Mouse (Mus musculus): ENCODE data around the gene Lnx1.

Lnx1 gene

DNA sequence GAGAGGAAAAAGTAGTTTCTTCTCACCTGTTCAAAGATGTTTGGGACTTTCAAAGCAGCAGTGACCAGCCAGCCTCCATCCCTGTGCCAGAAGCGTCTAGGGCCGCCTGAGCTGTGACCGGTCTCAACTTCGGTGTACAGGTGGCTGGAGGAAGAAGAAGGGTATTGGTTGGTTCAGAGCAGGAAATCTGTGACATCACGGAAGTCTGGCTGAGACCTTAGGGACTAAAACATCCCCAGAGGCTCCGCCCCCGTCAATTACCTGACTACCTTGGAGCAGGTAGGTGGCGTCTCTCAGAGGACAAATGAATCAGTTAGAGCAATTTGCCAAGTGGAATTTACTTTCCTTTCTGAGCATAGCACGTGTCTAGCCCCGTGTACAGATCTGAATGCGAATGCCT is at the start of gene Lnx1:
Gene Lnx1, minus strand, starts transcription at position 147 of the 400 bp plus-strand sequence.
- DNase-seq (ENCODE audit: low read depth, low spot score) = no peak

DNA sequence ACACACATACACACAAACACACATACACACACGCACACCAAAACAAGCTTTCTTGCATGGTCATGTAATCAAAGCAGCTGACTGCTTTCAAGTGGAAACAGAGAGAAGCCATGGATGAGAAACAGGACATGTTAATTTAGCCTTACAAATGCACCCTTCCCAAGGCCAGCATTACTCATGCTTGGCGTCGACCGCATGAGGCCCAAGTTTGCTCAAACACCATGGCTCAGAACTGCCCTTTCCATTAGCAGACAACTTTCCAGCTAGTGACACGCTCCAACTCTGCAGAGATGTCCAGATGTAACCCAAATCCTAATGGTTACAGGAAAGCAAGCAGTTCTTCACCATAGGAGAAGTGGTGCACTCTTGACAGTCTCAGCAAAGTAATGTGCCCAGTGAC is 47.8 kb upstream of the Lnx1 start:
- no peak for DNase-seq (ENCODE audit: low read depth, low spot score)

DNA sequence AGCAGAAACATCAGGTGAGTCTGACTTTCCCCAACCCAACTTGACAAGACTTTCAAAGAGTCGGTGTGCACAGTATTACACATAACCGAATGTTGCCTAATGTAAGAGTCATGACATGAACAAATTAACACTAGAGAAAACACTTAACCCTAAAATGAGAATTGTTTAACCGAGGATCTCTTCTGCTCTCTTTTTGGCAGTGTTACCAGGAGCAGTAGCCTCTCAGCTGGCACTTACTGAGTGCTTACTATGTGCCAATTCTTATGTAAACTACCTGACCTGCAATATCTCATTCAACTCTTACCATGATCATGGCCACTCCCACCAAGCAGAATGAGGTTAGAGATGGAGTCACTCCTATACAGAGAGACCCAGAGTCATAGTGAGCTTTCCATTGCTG is 44.8 kb upstream of the Lnx1 start:
- no peak for DNase-seq (ENCODE audit: low read depth, low spot score)

DNA sequence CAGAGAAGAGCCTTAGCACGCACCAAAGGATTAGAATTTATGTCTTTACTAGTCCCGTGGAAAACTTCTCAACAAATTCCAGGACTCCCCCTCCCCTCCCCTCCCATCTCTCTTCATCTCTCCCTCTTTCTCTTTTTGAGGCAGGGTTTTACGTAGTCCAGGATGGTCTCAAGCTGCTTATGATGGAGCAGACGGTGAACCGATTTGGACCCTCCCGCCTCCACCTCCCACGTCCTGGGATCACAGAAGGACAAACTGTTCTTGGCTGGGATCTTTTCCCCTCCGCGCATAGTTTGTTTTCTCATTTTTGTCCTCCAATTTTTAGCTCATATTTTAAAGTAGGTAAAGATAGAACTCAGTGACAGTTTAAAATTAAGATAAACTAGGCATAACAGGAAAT is 38.2 kb upstream of the Lnx1 start:
- no peak for DNase-seq (ENCODE audit: low read depth, low spot score)

GRCm38 (mm10) chr5:74739435-74739834 is 36.7 kb upstream of the Lnx1 start:
- DNase-seq (ENCODE audit: low read depth, low spot score) = no peak

DNA sequence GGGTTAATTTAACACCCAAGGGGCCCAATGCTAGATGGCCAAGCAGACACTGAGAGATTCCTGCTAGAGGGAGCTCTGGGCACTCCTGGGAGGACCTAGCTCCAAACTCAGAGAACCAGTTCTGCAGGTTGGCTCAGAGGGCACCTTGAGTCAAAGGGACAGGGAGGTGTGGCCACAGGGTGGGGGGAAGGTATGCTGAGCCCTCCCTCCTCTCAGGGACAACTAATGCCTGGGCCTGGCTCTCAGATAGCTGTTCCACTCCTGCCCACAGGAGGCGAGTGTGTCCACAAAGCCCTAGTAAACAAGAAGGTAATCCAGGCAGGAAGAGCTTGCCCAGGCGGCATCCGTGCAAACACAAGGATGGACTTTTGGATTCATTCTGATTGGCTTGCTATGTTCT is 35.6 kb upstream of the Lnx1 start:
- DNase-seq (ENCODE audit: low read depth, low spot score) = no peak

DNA sequence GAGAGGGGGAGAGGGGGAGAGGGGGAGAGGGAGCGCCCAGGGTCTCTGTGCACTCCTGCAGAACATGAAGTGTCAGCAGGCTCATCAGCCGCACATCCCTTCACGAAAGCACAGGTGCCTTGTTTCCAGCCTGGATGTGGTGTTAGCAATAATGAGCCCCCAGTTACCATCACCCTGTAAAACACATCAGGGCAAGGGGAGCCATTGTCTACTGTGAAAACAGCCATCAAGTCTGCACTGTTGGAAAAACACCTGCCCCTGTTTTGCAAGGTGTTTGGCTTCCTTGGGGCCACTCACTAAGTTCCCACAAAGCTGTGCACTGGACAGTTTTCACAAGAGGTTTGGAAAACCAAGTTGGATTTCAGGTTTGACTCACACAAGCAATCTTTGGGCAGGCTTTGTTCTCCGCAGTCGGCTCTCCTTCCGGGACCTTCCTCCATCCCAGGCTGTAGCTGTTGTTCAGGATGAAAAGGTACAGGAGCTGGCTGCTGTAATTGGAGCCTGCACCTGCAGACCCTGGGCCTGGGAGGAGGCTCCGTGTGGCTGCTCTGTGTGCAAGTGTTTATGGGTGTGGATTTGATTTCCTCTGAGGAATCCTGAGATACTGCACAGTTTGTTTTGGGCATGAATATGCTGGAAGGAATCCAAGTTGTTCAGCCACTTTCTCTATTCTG is 31.3 kb upstream of the Lnx1 start:
- DNase-seq (ENCODE audit: low read depth, low spot score) = no peak

- no peak for DNase-seq (ENCODE audit: low read depth, low spot score)
These were observed 29.9 kb upstream of the Lnx1 start for GRCm38 (mm10) chr5:74732613-74733012.

DNA sequence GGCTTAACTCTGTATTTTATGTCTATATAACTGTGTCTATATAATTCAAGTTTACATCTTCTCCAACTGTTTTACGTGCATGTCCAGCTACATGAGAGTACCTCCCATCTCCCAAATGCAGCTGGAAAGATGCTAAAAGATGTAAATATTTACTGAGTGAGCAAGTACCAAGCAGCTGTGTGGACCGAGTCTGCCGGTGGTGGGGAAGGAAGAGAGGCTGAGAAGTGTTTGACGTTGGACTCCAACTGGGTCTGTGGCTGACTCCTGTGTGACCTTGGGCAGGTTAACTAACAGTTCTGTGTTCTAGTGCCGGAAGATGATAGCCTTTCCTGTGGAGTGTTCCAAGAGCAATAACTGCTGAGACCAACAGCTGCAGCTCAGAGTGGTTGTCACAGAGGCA is 27.9 kb upstream of the Lnx1 start:
- no peak for DNase-seq (ENCODE audit: low read depth, low spot score)

DNA sequence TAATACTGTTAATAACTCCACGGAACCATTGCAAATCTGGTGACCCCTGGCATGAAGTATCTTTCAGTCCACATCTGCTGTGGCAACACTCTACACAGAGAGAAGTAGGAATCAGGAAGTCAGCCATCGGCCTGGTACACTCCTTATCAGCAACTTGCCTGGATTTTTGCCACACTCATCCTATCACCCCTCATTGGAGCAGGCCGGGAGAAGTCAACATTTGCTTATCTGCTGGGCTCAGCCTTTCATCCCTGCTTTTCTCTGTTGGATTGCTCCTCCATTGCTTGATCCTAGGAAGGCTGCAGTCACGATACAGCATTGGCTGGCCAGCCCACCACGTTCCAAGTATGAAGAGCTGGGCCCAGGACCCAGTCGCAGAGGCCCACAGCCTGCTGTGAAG is 26.9 kb upstream of the Lnx1 start:
- DNase-seq (ENCODE audit: low read depth, low spot score) = no peak

GRCm38 (mm10) chr5:74728186-74728585 is 25.5 kb upstream of the Lnx1 start:
- DNase-seq (ENCODE audit: low read depth, low spot score) = no peak

GRCm38 (mm10) chr5:74727319-74727718 is 24.6 kb upstream of the Lnx1 start:
- no peak for DNase-seq (ENCODE audit: low read depth, low spot score)

DNA sequence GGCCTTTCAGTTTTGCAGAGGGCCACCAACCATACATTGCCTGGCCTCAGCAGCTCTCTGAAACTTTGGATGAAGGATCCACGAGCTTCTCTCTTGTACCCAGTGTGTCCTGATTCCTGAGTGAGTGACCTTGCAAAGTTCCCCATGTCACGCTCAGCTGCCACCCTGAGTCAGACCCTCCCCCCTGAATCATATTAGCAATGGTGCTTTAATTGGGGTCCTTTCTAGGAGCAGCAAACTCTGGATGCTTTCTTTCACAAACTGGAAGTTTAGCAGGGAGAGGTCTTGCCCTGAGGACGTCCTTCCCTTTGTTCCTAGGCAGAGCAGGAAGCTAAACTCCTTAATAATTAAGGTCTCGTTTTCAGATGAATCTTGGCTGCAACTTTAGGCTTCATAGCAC is 22.8 kb upstream of the Lnx1 start:
- DNase-seq (ENCODE audit: low read depth, low spot score) = no peak

DNA sequence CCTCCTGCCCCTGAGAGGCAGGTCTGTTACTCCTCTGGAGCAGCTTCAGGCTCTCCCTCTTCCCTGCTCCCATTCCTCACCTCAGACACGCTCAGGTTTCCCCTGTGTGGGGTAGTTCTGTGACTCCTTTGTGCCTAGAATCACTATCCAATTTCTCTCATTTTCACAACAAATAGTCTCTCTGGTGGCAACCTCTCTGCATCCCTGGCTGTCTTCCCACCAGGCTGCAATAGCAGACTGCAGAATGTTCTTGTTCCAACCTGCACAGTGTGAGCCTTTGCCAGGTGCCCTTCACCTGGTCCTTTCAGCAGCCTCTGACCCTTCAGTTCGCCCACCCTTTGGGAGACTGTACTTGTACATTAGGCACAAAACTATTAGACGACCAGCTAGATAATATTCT is 19.1 kb upstream of the Lnx1 start:
- DNase-seq (ENCODE audit: low read depth, low spot score) = no peak

DNA sequence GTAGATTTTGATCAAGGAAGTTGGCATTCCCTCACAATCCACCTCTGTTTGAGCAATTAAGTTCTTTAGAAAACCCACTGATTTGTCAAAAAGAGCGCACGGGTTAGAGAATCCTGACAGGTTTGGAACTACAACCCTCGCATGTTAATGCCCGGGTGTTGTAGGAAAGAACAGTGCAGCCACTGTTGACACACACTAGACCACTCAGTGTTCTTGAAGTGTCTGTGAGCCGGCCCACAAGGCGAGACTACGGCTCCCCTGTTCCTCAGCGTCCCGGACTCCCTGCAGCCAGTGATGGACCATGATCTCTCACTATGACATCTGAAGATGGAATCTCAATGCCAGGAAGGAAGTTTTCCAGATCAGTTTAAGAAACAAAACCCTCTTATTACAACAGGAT is 17.9 kb upstream of the Lnx1 start:
- no peak for DNase-seq (ENCODE audit: low read depth, low spot score)

DNA sequence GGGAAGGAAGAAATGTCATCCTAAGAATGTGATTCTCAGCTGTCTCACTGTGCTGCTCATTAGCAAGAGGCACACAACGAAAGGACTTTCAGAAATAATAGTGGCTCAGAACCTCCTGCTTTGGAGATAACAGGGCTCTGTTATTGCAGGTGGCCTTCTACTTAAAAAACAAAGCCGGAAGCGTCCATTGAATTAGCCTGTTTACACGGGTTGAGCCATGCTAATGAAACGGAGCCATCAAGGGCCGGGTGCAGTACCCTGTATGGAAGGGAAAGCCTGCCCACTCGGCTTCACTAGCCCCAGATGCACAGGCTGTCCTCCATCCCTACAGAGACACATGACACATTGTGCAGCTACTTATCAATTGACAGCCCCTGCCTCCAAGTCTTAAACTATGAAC is 13.5 kb upstream of the Lnx1 start:
- DNase-seq (ENCODE audit: low read depth, low spot score) = no peak

DNA sequence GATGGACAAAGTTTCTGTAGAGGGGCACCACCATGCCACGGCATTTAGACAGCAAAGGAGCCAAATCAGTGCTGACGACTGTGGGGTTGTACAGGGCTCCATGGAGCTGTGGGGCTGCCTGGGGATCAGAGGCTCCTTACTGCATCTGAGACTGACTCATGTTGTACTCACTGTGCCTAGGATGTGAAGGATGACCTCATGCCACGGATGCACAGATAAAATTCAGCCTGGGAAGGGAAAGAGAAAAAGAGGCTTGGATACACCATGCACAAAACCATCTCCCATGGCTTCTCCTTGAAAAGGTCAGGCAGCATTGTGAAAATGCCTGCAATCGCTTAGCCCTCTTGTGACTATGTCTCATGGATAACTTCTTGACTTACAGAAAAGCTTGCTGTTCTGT is 10.1 kb upstream of the Lnx1 start:
- DNase-seq (ENCODE audit: low read depth, low spot score) = no peak

DNA sequence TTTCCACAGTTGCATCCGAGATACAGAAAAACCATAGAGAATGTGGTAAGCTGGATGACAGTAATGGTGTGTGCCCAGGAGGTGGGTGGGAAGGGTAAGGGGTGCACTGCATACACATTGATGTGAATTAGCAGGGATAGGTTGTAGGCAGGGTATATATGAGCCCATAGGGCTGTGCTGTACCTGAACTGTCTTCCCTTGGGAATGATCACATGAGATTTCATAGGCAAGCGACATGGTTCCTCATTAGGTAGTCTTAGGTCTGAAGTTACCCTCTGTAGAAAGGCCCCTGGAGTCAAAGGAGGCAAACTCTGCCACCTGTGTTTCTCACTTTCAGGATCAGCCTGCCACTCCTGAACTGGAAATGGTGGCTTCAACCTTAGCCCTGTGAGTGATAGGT is 9.3 kb upstream of the Lnx1 start:
- no peak for DNase-seq (ENCODE audit: low read depth, low spot score)

GRCm38 (mm10) chr5:74711056-74711455 is 8.3 kb upstream of the Lnx1 start:
- DNase-seq (ENCODE audit: low read depth, low spot score) = no peak

DNA sequence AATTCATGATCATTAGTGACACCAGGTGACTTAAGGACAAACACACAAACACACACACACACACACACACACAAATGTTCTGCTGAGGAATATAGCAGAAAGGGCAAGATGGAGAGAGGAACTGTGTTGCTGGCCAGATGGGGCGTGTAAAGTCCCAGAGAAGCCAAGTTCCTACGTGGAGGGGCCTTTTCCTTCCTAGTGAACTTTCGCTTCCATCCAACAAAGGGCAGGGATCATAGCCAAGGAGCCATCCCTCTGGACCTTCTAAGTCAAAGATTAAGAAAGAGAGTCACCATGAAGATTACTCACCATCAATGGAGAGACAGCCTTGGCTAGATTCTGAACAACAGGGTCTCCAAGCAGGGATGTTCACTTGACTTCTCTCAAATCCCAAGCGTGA is 7.5 kb upstream of the Lnx1 start:
- DNase-seq (ENCODE audit: low read depth, low spot score) = no peak

GRCm38 (mm10) chr5:74704460-74704790 is 1.7 kb upstream of the Lnx1 start:
- peak; percentile 79 for DNase-seq (ENCODE audit: low read depth, low spot score)

- DNase-seq (ENCODE audit: low read depth, low spot score) = peak; percentile 40
These were observed 1.2 kb upstream of the Lnx1 start for GRCm38 (mm10) chr5:74703741-74704459.

DNA sequence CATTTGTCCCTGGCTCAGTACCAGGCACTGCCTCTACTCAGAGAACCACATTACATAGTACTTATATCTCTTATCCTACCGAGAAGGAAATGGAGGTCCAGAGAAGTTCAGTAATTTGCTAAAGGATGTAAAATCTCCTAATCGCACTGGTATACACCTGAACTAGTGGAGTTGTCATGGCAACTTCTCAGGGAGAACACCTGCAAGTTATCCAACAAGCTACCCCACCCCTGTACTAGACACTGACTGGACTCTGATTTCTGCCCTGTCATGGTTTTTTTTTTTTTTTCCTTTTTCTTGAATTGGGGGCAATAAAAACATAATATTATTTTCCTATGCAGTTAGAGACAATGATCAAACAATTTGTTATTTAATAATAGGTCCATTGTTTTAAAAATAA is 1.8 kb downstream of the Lnx1 start:
- DNase-seq (ENCODE audit: low read depth, low spot score) = no peak

GRCm38 (mm10) chr5:74699673-74700072 is 3.0 kb downstream of the Lnx1 start:
- no peak for DNase-seq (ENCODE audit: low read depth, low spot score)

Data from embryo, embryonic 11.5 days (tissue).